Mouse (Mus musculus) cerebellum, postnatal 4 days (tissue): ENCODE data around the gene Arl10.

Source experiments
- DNase-seq, 2 experiments: peaks; one replicate each; pipeline ENCODE4 v3.0.0; 2022; ENCODE audit warnings: low spot score in 2 of 2, mixed read lengths in 1 of 2

Gene Arl10

DNA sequence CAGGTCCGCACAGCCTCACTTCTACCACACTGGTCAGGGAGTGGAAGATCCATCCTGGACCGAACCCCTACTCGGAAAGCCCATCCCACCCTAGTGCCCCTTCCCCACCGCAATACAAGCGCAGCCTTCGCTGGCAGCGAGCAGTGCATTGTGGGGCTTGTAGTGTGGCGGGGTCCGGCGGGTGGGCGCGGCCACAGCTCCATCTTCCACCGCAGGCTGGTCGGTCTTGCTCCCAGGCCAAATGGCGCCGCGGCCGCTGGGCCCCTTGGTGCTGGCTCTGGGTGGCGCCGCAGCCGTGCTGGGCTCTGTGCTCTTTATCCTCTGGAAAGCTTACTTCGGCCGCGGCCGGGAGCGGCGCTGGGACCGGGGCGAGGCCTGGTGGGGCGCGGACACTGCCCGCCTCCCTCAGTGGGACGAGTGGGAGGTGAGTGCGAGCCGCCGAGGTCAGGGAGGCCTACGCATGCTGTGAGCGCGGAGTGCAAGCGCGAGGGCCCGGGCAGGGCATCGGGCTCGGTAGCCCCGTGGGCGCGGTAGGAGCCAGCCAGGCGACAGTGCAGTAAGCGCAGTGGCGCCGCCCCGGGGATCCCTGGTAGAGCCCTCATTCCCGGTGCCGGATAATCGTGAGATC is at the start of gene Arl10:
Gene Arl10, plus strand, starts transcription at position 162 of the 628 bp plus-strand sequence.
- DNase-seq: peak; percentile 51 to 75

DNA sequence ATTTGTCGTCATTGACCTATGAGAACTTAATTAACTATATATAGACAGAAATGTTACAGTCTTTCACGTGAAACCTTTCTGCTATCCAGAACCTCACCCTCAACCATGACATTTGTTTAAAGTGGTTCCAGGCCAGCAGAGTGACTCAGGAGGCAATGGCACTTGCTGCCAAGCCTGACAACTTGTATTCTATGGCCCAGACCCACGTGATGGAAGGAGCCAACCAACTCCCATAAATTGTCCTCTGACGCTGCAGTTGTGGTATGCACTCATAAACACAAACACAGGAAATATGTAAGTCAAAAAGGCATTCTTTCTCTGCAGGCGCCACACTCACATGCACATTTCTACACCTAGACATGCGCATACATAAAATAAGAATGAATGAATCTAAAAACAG is 47.7 kb upstream of the Arl10 start:
- no peak for DNase-seq

GRCm38 (mm10) chr13:54532134-54532533 is 42.7 kb upstream of the Arl10 start:
- no peak for DNase-seq

- DNase-seq: no peak
Measured at GRCm38 (mm10) chr13:54548036-54548435, 26.8 kb upstream of the Arl10 start.

DNA sequence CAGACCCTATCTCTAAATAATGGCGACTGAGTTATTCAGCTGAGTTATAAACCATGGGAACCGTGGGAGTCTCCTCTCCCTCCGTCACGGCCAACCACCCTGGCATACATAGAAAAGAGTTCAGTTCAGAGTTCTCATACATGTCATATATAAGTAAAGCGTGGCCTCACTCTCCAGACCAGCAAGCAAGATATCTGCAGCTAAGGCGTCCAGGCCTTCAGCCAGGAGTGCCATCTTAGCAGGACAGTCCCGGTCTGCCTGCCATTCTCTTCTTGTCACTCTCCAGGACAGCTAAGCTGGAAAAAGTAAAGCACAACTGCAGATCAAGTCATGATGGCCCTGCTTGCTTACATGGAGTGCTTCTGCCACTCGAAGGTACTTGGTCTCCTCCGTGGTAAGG is 18.6 kb upstream of the Arl10 start:
- no peak for DNase-seq

- no peak for DNase-seq
Measured at GRCm38 (mm10) chr13:54556796-54557195, 18.0 kb upstream of the Arl10 start.

GRCm38 (mm10) chr13:54557652-54558051 is 17.2 kb upstream of the Arl10 start:
- DNase-seq: no peak

- DNase-seq: no peak
Measured at GRCm38 (mm10) chr13:54559656-54560055, 15.2 kb upstream of the Arl10 start.

DNA sequence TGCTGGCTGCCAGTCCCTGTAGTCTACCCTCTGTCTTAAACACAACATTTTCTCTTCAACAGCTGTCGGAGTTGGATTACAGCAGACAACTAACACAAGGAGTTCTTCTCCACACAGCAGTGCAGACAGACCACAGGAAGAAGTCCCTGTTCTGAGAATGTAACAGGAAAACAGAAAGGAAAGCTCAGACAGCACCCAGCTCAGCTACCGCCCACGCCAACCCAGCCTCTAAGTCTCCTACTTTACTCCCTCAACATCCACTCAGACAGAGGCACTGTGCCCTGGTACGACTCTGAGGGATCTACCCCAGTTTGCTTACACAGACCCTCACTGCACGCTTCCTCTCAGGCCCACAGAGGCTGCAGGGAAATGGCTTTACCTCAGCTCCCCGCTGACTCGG is 14.2 kb upstream of the Arl10 start:
- no peak for DNase-seq

DNA sequence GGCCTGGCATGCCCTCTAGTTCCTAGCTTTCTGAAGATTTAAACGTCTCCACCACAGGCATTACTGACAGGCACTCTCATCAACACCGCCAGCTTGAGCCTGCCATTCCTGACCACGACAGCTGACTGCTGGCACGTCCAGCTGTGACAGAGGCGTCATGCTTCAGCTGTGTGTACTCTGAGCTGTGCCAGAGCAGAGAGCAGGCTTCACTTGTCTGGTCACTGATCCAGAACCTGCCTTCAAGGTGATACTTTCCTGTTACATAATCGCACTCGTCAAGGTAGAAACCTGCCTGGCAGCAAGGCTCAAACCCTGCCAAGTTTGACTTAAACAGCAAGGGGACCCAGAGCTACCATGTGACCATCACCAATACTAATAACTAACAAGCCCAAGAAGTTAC is 12.3 kb upstream of the Arl10 start:
- DNase-seq: no peak

- no peak for DNase-seq
Measured at GRCm38 (mm10) chr13:54564232-54565200, 10.3 kb upstream of the Arl10 start.

GRCm38 (mm10) chr13:54565201-54565581 is 9.6 kb upstream of the Arl10 start, which contains the start of gene 4833439L19Rik:
Gene 4833439L19Rik (minus strand): TSS chr13:54565435.
- peak; percentile 89 to 93 for DNase-seq

- DNase-seq: peak in 1 of 2 experiments; percentile 62
Measured at GRCm38 (mm10) chr13:54565594-54566345, 9.0 kb upstream of the Arl10 start.

DNA sequence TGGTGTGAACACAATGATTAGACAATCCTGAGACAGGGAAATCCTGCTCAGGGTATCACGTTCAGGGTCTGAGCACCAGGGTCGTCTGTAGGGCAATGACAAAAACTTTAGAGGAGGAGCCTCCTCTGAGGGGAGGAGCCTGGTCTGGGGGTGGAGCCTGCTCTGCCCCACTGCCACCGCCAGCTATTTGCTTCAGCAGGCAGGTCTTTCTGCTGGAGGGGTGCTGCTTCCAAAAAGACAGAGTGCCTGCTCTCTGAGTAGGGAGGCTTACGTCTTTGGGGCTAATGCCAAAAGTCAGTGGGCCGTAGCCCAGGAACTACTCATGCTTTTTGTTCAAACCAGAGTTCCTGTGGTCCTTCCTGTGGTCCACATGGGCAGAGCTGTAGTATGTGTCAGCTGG is 6.4 kb upstream of the Arl10 start:
- no peak for DNase-seq

GRCm38 (mm10) chr13:54569282-54569681 is 5.5 kb upstream of the Arl10 start:
- no peak for DNase-seq

DNA sequence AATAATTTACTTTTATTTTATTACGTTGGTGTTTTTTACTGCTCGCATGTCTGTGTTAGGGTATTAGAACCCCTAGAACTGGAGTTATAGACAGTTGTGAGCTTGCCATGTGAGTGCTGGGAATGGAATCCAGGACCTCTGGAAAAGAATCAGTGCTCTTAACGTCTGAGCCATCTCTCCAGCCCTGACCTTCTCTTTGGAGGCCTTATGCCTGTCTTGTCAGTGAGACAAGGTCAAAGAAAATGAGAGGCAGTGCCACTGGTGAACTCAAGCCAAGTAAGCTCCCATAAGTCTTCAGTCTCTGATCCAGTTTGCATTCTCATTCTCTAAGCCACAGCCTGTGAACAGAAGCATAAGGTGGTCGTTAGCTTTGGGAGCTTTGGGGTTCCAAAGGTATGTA is 4.1 kb upstream of the Arl10 start:
- DNase-seq: no peak

- no peak for DNase-seq
Measured at GRCm38 (mm10) chr13:54571637-54572036, 3.2 kb upstream of the Arl10 start.

GRCm38 (mm10) chr13:54572621-54573020 is 2.2 kb upstream of the Arl10 start:
- DNase-seq: no peak

DNA sequence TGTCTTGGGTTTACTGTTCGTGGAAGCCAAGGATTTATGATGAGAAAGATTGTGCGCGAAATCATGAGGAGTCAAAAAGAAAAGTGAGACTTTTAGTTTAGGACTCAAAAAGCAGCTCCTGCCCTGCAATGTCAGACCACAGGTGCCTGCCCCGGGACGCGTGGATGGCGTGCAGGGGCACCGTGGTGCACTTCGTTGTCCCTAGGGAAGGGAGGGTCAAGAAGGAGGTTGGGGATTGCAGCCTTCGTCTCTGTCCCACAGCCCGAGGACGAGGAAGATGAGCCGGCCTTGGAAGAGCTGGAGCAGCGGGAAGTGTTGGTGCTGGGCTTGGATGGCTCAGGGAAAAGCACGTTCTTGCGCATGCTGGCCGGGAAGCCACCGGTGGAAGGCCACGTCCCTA is 674 bp downstream of the Arl10 start:
- DNase-seq: peak in 1 of 2 experiments; percentile 28

DNA sequence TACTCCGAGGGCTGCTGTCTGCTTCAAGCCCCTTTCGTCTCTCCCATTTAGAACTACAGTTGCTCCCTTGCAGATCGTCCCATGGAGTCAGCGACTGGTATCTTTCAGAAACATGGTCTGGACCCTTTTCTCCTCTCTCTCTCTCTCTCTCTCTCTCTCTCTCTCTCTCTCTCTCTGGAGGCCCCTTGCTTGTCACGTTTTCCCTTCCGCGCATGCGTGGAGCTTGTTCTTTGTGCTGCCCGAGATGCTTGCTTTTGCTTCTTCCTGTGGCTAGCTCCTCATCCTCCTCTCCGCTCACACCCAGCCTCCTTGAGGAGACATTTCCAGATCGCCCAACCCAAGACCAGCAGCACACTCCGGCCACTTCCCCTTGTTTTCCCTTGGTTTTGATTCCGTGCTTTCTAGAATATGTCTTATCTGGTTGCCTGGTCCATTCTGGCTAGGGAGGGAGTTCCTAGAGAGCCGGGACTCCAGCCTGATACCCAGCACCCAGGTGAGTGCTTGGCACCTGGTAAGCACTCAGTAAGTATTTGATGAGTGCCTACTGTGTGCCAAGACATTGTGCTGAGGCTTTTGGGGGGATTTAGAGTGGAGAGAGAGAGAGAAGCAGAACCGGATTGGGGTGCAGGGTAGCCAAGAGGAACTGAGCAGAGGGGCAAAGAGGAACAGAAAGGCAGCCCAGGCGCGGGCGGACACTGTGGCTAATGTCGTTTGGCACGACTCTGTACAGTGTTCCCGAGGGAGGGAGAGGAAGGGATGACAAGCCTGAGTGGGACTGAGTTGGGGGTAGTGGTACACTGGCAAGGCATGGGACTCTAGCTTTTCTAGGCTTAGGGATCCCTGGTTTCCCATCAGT is 3.1 kb downstream of the Arl10 start:
- no peak for DNase-seq

GRCm38 (mm10) chr13:54581385-54581784 is 6.6 kb downstream of the Arl10 start:
- no peak for DNase-seq
